Mouse (Mus musculus): ENCODE measurements around the gene Nmnat3. TPM values are rescaled to one million over a fixed set of nuclear protein-coding genes. Genes with fewer than 3 reads are reported as not detected.

The Nmnat3 gene
- polyA plus RNA-seq, 1 experiment from 2014 or later, result 14.2 TPM

GRCm38 (mm10) chr9:98290591-98290990 lies 3.4 kb downstream of the Nmnat3 start:
- 75% methylated on average over 1 of the region's 1 CpGs for WGBS (ENCODE audit: insufficient replicate concordance)
- no peaks in the 10 kb centered on the region for H3K36me3 ChIP-seq (replicated peaks; ENCODE audit: insufficient read depth, low read length)
- H3K4me3 ChIP-seq (ENCODE audit: low read depth, low read length), result no peak overlapping the region
- H3K27ac ChIP-seq (ENCODE audit: low read depth), result no peak overlapping the region
- DNase-seq (no peak), ATAC-seq (no peak)
- H3K4me1 ChIP-seq (ENCODE audit: insufficient read depth), result no peaks in the 10 kb centered on the region
- no peaks in the 10 kb centered on the region for H3K9me3 ChIP-seq (ENCODE audit: low read length)
- H3K9ac ChIP-seq (replicated peaks), result no peak overlapping the region
- TF ChIP-seq CTCF (IDR thresholded peaks at IDR 0.05; ENCODE audit: low read depth) (no peak), EP300 (IDR thresholded peaks at IDR 0.05; ENCODE audit: low read depth) (no peak)
- H3K4me2 ChIP-seq (ENCODE audit: low read depth, low read length), result no peak overlapping the region
- H3K27me3 ChIP-seq (ENCODE audit: insufficient read depth, low read length), result no peaks in the 10 kb centered on the region

- H3K9me3 ChIP-seq (ENCODE audit: low read length), result no peaks in the 10 kb centered on the region
- H3K27ac ChIP-seq (ENCODE audit: low read depth), result peak overlapping the region; percentile 95
- ATAC-seq (peak; percentile 83), DNase-seq (peak; percentile 96)
- no peaks in the 10 kb centered on the region for H3K27me3 ChIP-seq (ENCODE audit: insufficient read depth, low read length)
- peak overlapping the region; percentile 79 for H3K9ac ChIP-seq (replicated peaks)
- peak overlapping the region; percentile 84 for H3K4me2 ChIP-seq (ENCODE audit: low read depth, low read length)
- H3K36me3 ChIP-seq (replicated peaks; ENCODE audit: insufficient read depth, low read length), result no peaks in the 10 kb centered on the region
- H3K4me1 ChIP-seq (ENCODE audit: insufficient read depth), result peaks cover 27% of the 10 kb centered on the region
- 1% methylated on average over 56 of the region's 56 CpGs for WGBS (ENCODE audit: insufficient replicate concordance)
- peak overlapping the region; percentile 77 for H3K4me3 ChIP-seq (ENCODE audit: low read depth, low read length)
- TF ChIP-seq EP300 (IDR thresholded peaks at IDR 0.05; ENCODE audit: low read depth) (0 out of 2 replicates have a peak, but pooled peaks have one; percentile 15), CTCF (IDR thresholded peaks at IDR 0.05; ENCODE audit: low read depth) (no peak)
These were observed 9.4 kb downstream of the Nmnat3 start for GRCm38 (mm10) chr9:98296383-98297201.

- no peaks in the 10 kb centered on the region for H3K27me3 ChIP-seq (ENCODE audit: insufficient read depth, low read length)
- 0 out of 2 replicates have a peak, but pooled peaks cover 2% of the 10 kb centered on the region for H3K36me3 ChIP-seq (replicated peaks; ENCODE audit: insufficient read depth, low read length)
- no peak for TF ChIP-seq EP300 (IDR thresholded peaks at IDR 0.05; ENCODE audit: low read depth)
- no peak for TF ChIP-seq CTCF (IDR thresholded peaks at IDR 0.05; ENCODE audit: low read depth)
- ATAC-seq (peak; percentile 17), DNase-seq (peak; percentile 43)
- WGBS (ENCODE audit: insufficient replicate concordance), result 9% methylated on average over 12 of the region's 12 CpGs
- H3K9me3 ChIP-seq (ENCODE audit: low read length), result no peaks in the 10 kb centered on the region
- peak overlapping the region; percentile 84 for H3K4me2 ChIP-seq (ENCODE audit: low read depth, low read length)
- H3K4me3 ChIP-seq (ENCODE audit: low read depth, low read length), result peak overlapping the region; percentile 77
- peak overlapping the region; percentile 79 for H3K9ac ChIP-seq (replicated peaks)
- H3K4me1 ChIP-seq (ENCODE audit: insufficient read depth), result peaks cover 27% of the 10 kb centered on the region
- peak overlapping the region; percentile 95 for H3K27ac ChIP-seq (ENCODE audit: low read depth)
These were observed 10.2 kb downstream of the Nmnat3 start for GRCm38 (mm10) chr9:98297234-98297936.

- no peak for ATAC-seq
- H3K36me3 ChIP-seq (replicated peaks; ENCODE audit: insufficient read depth, low read length), result 0 out of 2 replicates have a peak, but pooled peaks cover 7% of the 10 kb centered on the region
- H3K4me3 ChIP-seq (ENCODE audit: low read depth, low read length), result peak overlapping the region; percentile 77
- H3K27me3 ChIP-seq (ENCODE audit: insufficient read depth, low read length), result no peaks in the 10 kb centered on the region
- WGBS (ENCODE audit: insufficient replicate concordance), result 63% methylated on average over 6 of the region's 6 CpGs
- peak overlapping the region; percentile 95 for H3K27ac ChIP-seq (ENCODE audit: low read depth)
- DNase-seq, result no peak
- peaks cover 27% of the 10 kb centered on the region for H3K4me1 ChIP-seq (ENCODE audit: insufficient read depth)
- peak overlapping the region; percentile 79 for H3K9ac ChIP-seq (replicated peaks)
- H3K9me3 ChIP-seq (ENCODE audit: low read length), result no peaks in the 10 kb centered on the region
- H3K4me2 ChIP-seq (ENCODE audit: low read depth, low read length), result peak overlapping the region; percentile 84
- TF ChIP-seq CTCF (IDR thresholded peaks at IDR 0.05; ENCODE audit: low read depth), result no peak
- TF ChIP-seq EP300 (IDR thresholded peaks at IDR 0.05; ENCODE audit: low read depth), result no peak
These were observed 10.8 kb downstream of the Nmnat3 start for GRCm38 (mm10) chr9:98297937-98298595.

- DNase-seq (no peak), ATAC-seq (0 out of 2 replicates have a peak, but pooled peaks have one; percentile 3)
- Histone ChIP-seq H3K27ac (ENCODE audit: low read depth) (peak overlapping the region; percentile 86), H3K27me3 (ENCODE audit: insufficient read depth, low read length) (no peaks in the 10 kb centered on the region), H3K9me3 (ENCODE audit: low read length) (no peaks in the 10 kb centered on the region), H3K36me3 (replicated peaks; ENCODE audit: insufficient read depth, low read length) (peaks cover 8% of the 10 kb centered on the region; the same call in 1 of the 2 replicates), H3K4me1 (ENCODE audit: insufficient read depth) (peaks cover 27% of the 10 kb centered on the region), H3K4me3 (ENCODE audit: low read depth, low read length) (peak overlapping the region; percentile 27), H3K9ac (replicated peaks) (peak overlapping the region; percentile 65), H3K4me2 (ENCODE audit: low read depth, low read length) (peak overlapping the region; percentile 68)
- WGBS (ENCODE audit: insufficient replicate concordance), result 19% methylated on average over 3 of the region's 3 CpGs
- TF ChIP-seq EP300 (IDR thresholded peaks at IDR 0.05; ENCODE audit: low read depth), result no peak
- no peak for TF ChIP-seq CTCF (IDR thresholded peaks at IDR 0.05; ENCODE audit: low read depth)
These were observed 11.5 kb downstream of the Nmnat3 start for GRCm38 (mm10) chr9:98298761-98299160.

Measured in liver, postnatal 0 days (tissue).